Mouse (Mus musculus): ENCODE results near the gene Ywhag. TPM values are rescaled to one million over a fixed set of nuclear protein-coding genes. Genes with fewer than 3 reads are reported as not detected.

The Ywhag gene
- polyA plus RNA-seq, 1 experiment from 2014 or later: 859 TPM

DNA sequence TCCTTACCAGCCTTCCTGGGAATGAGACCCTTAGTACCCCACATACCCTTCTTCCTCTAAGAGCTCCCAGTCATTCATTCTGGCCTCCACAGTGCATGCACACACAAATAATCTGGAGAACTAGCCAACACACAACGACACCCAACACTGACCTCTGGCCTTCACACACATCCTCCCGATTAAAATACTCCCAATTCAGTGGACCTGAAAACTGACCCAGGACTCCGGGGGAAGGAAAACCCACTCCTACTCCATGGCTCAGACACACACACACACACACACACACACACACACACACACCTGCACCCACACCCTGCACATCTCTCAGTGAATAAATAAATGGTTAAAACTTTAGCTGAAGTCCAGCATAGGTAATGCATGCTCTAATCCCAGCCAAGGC, 14.5 kb downstream of the Ywhag start:
- peaks cover 13% of the 10 kb centered on the region for H3K4me1 ChIP-seq (replicated peaks)
- H3K27ac ChIP-seq (replicated peaks): no peak overlapping the region
- H3K4me2 ChIP-seq: no peak overlapping the region
- no peak overlapping the region for H3K4me3 ChIP-seq
- 85% methylated on average over 3 of the region's 3 CpGs for WGBS
- no peaks in the 10 kb centered on the region for H3K27me3 ChIP-seq
- H3K9ac ChIP-seq: no peak overlapping the region
- ATAC-seq (ENCODE audit: low FRiP score, low read depth): no peak
- H3K9me3 ChIP-seq: no peaks in the 10 kb centered on the region
- H3K36me3 ChIP-seq: peaks cover 42% of the 10 kb centered on the region

DNA sequence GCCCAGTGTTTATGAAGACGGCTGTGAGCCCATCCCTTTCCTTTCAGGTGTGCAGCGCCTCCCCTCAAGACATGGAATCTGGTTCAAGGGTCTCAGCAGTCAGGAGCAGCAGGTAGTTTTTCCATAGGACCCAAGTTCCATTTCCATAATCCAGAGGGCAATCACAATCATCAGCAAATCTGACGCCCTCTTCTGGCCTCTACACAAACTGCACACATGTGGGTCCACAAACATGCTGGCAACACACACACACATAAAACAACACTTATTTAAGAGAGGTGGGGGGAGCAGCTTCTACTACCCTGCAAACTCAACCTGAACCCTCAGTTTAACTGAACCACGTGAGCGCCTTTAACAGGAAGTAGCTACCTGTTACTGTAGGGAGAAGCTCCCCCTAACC, 15.8 kb downstream of the Ywhag start:
- ATAC-seq (ENCODE audit: low FRiP score, low read depth): no peak
- H3K36me3 ChIP-seq: peaks cover 42% of the 10 kb centered on the region
- no peak overlapping the region for H3K4me2 ChIP-seq
- no peak overlapping the region for H3K9ac ChIP-seq
- no peak overlapping the region for H3K27ac ChIP-seq (replicated peaks)
- no peaks in the 10 kb centered on the region for H3K27me3 ChIP-seq
- no peaks in the 10 kb centered on the region for H3K9me3 ChIP-seq
- peaks cover 13% of the 10 kb centered on the region for H3K4me1 ChIP-seq (replicated peaks)
- WGBS: 97% methylated on average over 5 of the region's 5 CpGs
- H3K4me3 ChIP-seq: no peak overlapping the region

DNA sequence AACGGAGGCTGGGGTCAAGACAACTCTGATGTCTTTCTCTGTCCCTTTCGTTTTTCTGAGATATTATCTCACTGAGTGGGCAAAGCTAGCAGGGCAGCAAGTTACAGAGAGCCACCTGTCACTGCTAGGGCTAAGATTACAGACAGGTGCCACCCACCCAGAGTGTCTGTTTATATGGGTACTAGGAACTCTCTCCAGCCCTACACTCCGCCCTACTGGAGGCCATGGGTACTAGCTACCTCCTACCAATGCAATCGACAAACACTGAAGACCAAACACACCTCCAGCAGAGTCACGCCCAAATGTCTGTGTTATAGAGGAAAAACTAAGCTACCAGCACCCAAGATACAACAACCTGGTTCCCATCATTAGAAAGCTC, 16.4 kb downstream of the Ywhag start:
- Histone ChIP-seq H3K27ac (replicated peaks) (no peak overlapping the region), H3K36me3 (peaks cover 42% of the 10 kb centered on the region), H3K4me2 (no peak overlapping the region), H3K4me3 (no peak overlapping the region), H3K9me3 (no peaks in the 10 kb centered on the region), H3K9ac (no peak overlapping the region), H3K4me1 (replicated peaks) (peaks cover 16% of the 10 kb centered on the region; the same call in 1 of the 2 replicates), H3K27me3 (no peaks in the 10 kb centered on the region)
- ATAC-seq (ENCODE audit: low FRiP score, low read depth): no peak
- WGBS: 95% methylated on average over 5 of the region's 5 CpGs

DNA sequence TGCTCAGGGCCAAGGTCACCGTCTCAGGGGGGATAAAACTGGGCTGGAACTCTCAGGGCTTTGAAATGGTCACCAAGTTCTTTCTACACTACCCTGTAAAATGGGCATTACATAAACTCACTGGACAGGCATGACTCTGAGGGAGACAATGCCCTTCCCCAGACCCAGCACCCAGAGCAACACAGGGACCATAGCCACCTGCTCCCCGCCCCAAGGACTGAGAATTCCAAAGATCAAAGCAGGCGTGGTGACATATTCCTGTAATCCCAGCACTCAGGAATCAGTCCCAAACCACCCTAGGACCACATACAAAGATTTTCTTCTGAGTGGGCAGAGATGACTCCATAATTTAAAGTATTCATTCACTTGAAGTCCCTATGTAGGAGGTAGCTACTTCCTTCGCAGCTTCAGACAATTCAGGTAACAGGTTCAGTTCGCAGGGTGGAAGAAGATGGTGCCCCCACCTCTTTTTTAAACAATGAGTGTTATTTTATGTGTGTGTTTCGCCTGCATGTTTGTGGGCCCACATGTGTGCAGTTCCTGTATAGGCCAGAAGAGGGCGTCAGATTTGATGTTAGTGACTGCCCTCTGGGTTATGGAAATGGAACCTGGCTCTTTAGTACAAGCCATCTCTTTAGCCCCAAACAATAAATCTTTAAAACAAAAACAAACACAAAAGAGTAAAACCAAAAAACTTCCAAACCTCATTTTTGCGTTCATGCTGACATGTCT, 16.9 kb downstream of the Ywhag start:
- Histone ChIP-seq H3K36me3 (peaks cover 42% of the 10 kb centered on the region), H3K27me3 (no peaks in the 10 kb centered on the region), H3K9me3 (no peaks in the 10 kb centered on the region), H3K4me1 (replicated peaks) (peaks cover 16% of the 10 kb centered on the region; the same call in 1 of the 2 replicates), H3K27ac (replicated peaks) (no peak overlapping the region), H3K4me3 (no peak overlapping the region), H3K4me2 (no peak overlapping the region), H3K9ac (no peak overlapping the region)
- 97% methylated on average over 8 of the region's 8 CpGs for WGBS
- ATAC-seq (ENCODE audit: low FRiP score, low read depth): no peak

DNA sequence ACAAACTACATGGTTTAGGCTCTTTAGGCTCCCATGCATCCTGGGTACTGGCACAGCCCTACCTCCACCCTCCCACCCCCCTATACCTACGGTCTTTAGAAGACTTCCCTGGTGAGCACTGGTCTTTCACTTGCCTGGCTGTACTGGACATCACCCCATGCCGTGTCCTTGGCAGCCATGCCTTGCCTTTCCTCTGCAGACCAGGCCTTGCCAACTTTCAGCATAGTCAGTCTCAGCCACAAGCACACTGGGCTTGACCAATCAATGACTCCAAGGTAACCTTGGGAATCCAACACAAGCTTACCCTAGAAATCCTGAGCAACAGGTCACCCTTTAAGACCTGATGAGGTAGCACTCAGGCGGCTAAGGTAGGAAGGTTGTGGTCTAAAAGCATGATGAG, 17.8 kb downstream of the Ywhag start:
- Histone ChIP-seq H3K4me3 (no peak overlapping the region), H3K9me3 (no peaks in the 10 kb centered on the region), H3K4me1 (replicated peaks) (peaks cover 16% of the 10 kb centered on the region; the same call in 1 of the 2 replicates), H3K4me2 (no peak overlapping the region), H3K36me3 (peaks cover 35% of the 10 kb centered on the region), H3K9ac (no peak overlapping the region), H3K27ac (replicated peaks) (no peak overlapping the region), H3K27me3 (no peaks in the 10 kb centered on the region)
- no peak for ATAC-seq (ENCODE audit: low FRiP score, low read depth)
- WGBS: 92% methylated on average over 3 of the region's 3 CpGs

DNA sequence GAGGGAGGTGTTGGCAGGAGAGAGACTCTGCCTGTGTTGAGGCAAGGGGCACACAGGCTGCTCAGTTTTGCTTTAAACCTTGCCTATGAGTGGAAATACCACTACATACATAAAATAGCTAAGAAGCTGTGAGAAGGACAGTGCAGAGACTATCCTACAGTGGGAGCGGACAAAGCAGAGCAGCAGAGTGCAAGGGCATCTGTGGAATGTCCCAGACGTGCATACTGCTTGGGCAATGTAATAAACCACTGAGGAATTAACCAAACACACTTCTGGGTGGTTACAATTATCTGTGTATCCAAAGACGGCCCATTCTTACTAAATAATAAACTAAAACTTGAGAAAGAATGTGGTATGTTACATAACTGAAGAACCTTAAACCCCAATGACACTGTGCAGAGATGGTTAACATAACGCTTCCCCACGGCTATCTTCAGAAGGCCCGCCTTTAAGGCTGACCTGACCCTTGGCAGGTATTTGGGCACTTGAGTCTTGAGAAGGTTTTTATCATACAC, 18.3 kb downstream of the Ywhag start:
- Histone ChIP-seq H3K9ac (no peak overlapping the region), H3K4me3 (no peak overlapping the region), H3K27ac (replicated peaks) (no peak overlapping the region), H3K9me3 (no peaks in the 10 kb centered on the region), H3K27me3 (no peaks in the 10 kb centered on the region), H3K4me2 (no peak overlapping the region), H3K36me3 (peaks cover 35% of the 10 kb centered on the region), H3K4me1 (replicated peaks) (peaks cover 14% of the 10 kb centered on the region; the same call in 1 of the 2 replicates)
- 88% methylated on average over 6 of the region's 6 CpGs for WGBS
- ATAC-seq (ENCODE audit: low FRiP score, low read depth): no peak

DNA sequence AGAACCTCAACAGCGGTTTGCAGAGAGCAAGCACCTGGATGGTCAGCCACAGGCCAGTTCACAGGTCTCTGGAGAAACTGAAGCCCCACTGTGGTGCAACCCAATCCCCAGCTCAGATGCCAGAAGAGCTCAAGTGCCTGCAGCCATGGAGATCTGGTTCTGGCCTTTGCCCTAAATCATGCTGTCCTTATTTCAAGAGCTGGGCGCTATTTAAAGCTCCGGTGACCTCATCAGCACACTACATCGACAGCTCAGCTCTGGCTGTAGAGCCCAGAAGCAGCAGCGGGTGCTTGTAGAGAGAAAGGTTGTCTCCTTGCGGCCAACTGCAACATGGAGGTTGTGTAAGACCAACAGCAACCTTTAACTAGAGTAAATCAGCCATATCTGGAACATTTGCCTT, 20.3 kb downstream of the Ywhag start:
- peaks cover 14% of the 10 kb centered on the region; the same call in 1 of the 2 replicates for H3K4me1 ChIP-seq (replicated peaks)
- no peaks in the 10 kb centered on the region for H3K27me3 ChIP-seq
- no peak overlapping the region for H3K4me3 ChIP-seq
- H3K4me2 ChIP-seq: no peak overlapping the region
- WGBS: 86% methylated on average over 6 of the region's 6 CpGs
- no peak overlapping the region for H3K9ac ChIP-seq
- H3K36me3 ChIP-seq: peaks cover 39% of the 10 kb centered on the region
- ATAC-seq (ENCODE audit: low FRiP score, low read depth): no peak
- no peaks in the 10 kb centered on the region for H3K9me3 ChIP-seq
- no peak overlapping the region for H3K27ac ChIP-seq (replicated peaks)

DNA sequence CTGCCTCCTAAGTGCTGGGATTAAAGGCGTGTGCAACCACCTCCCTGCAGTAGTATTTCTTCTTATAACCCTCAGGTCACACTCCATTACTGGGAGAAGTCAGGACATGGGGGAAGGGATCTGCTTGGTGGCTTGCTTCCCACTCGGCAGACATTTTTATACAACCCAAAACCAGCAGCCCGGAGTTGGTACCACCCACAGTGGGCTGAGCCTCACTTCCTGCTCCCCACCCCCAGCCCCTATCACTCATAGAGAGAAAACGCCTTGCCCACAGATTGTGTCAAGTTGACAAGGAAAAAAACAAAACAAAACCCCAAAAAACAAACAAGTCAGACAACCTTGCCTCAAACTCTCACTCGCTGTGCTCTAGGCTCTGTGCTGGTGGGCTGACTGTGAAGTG, 21.2 kb downstream of the Ywhag start:
- 90% methylated on average over 5 of the region's 5 CpGs for WGBS
- Histone ChIP-seq H3K4me1 (replicated peaks) (peaks cover 14% of the 10 kb centered on the region; the same call in 1 of the 2 replicates), H3K4me2 (no peak overlapping the region), H3K27me3 (no peaks in the 10 kb centered on the region), H3K9me3 (no peaks in the 10 kb centered on the region), H3K9ac (no peak overlapping the region), H3K36me3 (peaks cover 34% of the 10 kb centered on the region), H3K27ac (replicated peaks) (no peak overlapping the region), H3K4me3 (no peak overlapping the region)
- ATAC-seq (ENCODE audit: low FRiP score, low read depth): no peak

DNA sequence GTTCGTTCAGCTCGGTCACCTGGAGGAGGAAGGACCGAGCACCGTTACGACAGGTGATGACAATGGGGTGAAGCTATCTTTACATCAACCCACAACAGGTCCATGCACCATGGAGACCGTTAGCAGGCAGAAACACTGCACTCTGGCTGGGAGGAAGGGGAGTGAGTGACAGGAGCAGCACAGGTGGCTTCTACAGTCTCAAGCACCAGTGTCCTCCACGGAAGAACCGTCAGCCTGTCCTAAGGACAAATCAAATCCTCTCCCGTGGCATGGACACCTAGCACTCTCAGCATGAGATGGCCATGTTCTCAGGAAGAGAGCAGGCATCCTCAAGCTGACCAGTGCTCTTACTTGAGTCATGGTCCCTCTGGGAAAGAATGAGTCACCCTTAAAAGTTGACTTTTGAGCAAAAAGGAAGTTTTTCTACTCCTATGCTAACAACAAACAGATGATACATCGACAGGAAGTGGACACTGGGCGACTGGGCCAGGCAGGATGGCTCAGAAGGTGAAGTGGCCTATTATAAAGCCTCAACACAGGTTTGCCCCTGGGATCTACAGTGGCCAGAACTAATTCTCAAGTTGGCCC, 22.7 kb downstream of the Ywhag start:
- H3K36me3 ChIP-seq: peaks cover 32% of the 10 kb centered on the region
- H3K4me3 ChIP-seq: no peak overlapping the region
- WGBS: 93% methylated on average over 11 of the region's 11 CpGs
- H3K27ac ChIP-seq (replicated peaks): no peak overlapping the region
- no peaks in the 10 kb centered on the region for H3K9me3 ChIP-seq
- no peaks in the 10 kb centered on the region for H3K27me3 ChIP-seq
- H3K9ac ChIP-seq: no peak overlapping the region
- H3K4me1 ChIP-seq (replicated peaks): peaks cover 20% of the 10 kb centered on the region; the same call in 1 of the 2 replicates
- no peak for ATAC-seq (ENCODE audit: low FRiP score, low read depth)
- H3K4me2 ChIP-seq: no peak overlapping the region

DNA sequence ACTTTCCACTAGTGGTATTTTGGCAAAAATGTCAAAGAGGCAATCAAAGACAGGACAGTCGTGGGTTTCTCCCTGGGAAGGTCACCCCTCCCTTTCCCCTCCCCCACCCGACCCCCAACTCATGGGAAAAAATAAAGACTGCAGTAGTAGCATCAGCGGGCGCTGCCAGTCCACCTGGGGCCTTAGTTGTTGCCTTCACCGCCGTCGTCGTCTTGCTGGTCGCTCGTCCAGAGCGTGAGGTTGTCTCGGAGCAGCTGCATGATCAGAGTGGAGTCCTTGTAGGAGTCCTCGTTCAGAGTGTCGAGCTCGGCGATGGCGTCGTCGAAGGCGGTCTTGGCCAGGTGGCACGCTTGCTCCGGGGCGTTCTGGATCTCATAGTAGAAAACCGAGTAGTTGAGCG, 23.6 kb downstream of the Ywhag start:
- 90% methylated on average over 25 of the region's 25 CpGs for WGBS
- peaks cover 32% of the 10 kb centered on the region for H3K36me3 ChIP-seq

DNA sequence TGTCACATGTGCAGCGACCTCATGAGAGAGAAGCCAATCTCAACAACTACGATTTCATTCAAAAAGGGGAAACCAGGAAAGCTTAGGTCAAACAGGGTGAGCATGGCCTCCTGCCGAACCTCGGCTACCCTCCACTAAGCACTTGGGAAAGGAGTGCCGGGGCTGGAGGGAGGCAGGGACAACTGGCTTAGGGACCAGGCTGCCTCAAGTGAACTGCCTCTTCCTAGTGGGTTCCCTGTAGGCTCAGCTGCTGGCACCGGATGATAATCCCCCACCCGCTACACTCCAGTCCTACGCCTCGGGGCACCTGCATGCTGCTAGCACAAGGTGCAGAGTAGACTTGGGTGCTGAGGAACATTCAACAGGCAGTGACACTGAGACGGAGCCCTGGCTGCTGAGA, 24.8 kb downstream of the Ywhag start:
- H3K36me3 ChIP-seq: peaks cover 32% of the 10 kb centered on the region

More for the DNA sequence above, 23.6 kb downstream of the Ywhag start:
- no peaks in the 10 kb centered on the region for H3K27me3 ChIP-seq
- no peak overlapping the region for H3K27ac ChIP-seq (replicated peaks)
- H3K9me3 ChIP-seq: no peaks in the 10 kb centered on the region
- no peak overlapping the region for H3K4me2 ChIP-seq
- H3K4me1 ChIP-seq (replicated peaks): peaks cover 20% of the 10 kb centered on the region; the same call in 1 of the 2 replicates
- H3K9ac ChIP-seq: no peak overlapping the region
- no peak for ATAC-seq (ENCODE audit: low FRiP score, low read depth)
- no peak overlapping the region for H3K4me3 ChIP-seq

DNA sequence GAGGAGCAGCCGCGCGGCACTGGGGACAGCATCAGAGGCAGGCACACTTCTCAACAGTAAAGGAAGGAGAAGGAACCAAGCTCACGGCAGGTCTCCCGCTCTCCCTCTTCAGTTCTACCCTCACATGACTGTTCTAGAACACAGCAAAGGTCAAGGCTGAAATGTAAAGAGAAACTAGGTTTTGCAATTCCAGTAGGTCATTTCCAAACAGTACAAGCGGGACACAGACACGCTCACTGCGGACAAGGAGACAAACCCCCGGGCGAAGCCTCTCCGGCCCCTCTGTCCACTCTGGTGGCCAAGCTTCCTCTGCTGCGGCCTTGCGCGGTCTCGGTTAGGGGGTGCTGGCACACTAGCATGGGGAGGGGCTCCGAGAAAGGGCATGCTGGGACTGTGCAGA, 25.4 kb downstream of the Ywhag start:
- Histone ChIP-seq H3K4me1 (replicated peaks) (peaks cover 15% of the 10 kb centered on the region; the same call in 1 of the 2 replicates), H3K4me2 (no peak overlapping the region), H3K9ac (no peak overlapping the region), H3K27ac (replicated peaks) (no peak overlapping the region), H3K9me3 (no peaks in the 10 kb centered on the region), H3K4me3 (no peak overlapping the region), H3K27me3 (no peaks in the 10 kb centered on the region), H3K36me3 (peaks cover 30% of the 10 kb centered on the region)
- no peak for ATAC-seq (ENCODE audit: low FRiP score, low read depth)
- WGBS: 93% methylated on average over 16 of the region's 16 CpGs

More for the DNA sequence above, 24.8 kb downstream of the Ywhag start:
- no peak overlapping the region for H3K4me3 ChIP-seq
- no peaks in the 10 kb centered on the region for H3K9me3 ChIP-seq
- no peak for ATAC-seq (ENCODE audit: low FRiP score, low read depth)
- H3K4me2 ChIP-seq: no peak overlapping the region
- WGBS: 87% methylated on average over 10 of the region's 10 CpGs
- no peak overlapping the region for H3K9ac ChIP-seq
- no peak overlapping the region for H3K27ac ChIP-seq (replicated peaks)
- peaks cover 18% of the 10 kb centered on the region; the same call in 1 of the 2 replicates for H3K4me1 ChIP-seq (replicated peaks)
- H3K27me3 ChIP-seq: no peaks in the 10 kb centered on the region

Measured in hindbrain, embryonic 15.5 days (tissue).